Mouse (Mus musculus): ENCODE data around the gene Tnnc2.

Tnnc2 gene

GRCm38 (mm10) chr2:164739876-164740275 lies 39.9 kb downstream of the Tnnc2 start:
- DNase-seq (ENCODE audit: low read depth, low spot score) = peak; percentile 36

- DNase-seq (ENCODE audit: low read depth, low spot score) = no peak
Measured at GRCm38 (mm10) chr2:164737377-164738090, 42.2 kb downstream of the Tnnc2 start.

DNA sequence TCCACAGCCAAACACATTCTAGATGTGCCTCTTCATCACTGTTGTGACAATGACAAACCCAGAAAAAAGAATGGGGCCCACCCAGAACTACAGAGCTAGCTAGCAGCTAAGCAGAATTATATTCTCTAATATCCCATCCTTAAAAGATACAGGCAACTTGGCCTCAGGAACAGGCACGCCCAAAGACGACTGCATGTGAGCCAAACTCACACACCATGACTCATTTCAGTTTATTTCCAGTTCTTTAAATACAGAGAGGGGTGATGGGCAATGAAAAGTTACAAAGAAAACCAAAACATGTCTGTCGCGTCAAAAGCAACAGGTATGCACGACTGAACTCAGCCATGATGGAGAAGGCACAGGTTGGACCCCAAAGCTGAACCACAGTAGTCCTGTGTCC lies 44.3 kb downstream of the Tnnc2 start:
- DNase-seq (ENCODE audit: low read depth, low spot score) = peak; percentile 26

DNA sequence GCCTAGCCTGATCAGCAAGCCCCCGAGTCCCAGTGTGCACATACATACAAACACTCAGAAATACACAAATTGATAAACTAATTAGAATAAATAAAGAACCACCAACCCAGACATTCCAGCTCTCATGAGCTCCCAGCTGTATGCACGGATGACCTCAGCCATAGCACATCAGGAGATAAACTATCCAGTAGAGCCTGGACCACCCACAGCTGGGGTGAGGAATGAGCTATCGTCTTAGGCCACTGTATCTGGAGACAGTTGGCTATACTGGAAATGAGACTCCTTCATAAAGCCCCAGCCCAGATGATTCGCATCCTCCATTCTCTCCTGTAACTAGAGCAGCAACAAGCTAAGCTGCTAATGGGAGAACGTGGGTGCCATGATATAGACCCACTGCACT lies 44.9 kb downstream of the Tnnc2 start:
- DNase-seq (ENCODE audit: low read depth, low spot score) = no peak

DNA sequence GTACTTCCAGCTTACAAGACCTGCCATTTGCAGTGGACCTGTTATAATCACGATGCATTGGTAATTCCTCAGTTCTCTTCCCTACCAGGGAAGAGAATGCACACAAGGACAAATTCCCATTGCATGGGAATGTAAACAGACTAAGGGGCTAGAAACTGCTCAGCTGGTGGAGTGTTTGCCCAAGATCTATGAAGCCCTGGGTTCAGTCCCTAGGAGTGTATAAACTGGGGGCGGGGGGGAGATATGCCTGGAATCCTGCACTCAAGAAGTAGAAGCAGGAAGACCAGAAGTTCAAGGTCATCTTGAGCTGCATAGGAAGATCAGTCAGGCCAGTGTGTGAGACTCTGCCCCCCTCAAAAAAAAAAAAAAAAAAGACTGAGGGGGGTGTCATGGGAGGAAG lies 46.5 kb downstream of the Tnnc2 start:
- no peak for DNase-seq (ENCODE audit: low read depth, low spot score)

DNA sequence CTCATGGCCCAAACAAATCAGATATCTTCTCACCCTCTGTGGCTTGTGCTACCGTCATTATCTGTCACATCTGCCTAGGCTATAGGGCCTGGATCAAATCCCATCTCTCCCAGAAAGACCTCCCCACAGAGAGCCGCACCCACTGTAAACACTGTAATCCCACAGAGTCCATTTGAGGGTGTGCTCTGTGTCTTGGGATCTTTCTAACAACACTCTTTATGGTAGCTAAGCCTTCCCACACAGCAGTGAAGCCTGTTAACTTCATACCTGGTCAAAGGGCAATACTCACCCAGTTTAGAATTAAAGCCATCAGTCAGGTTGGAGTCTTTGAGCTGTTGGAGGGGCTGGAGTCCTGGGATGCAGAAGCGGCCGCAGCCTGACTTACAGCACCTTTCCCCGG lies 48.0 kb downstream of the Tnnc2 start:
- DNase-seq (ENCODE audit: low read depth, low spot score) = no peak
